22 mouse cellular contexts compared by ENCODE assay signal in genomic region chr14:118890101-118890500, GRCm38 (mm10). TPM values are rescaled to one million over a fixed set of nuclear protein-coding genes. Genes with fewer than 3 reads are reported as not detected.
DNase-seq lines count a peak whose midpoint lies in the region.
"Had no signal": no experiment of that assay in that cellular context is flagged by ENCODE, and none has a peak within 500 bp of the region (broad histone marks: within the 10 kb centered on the region; RNA-seq: fewer than 3 reads in every experiment).

No protein-coding gene starts in this region.

- 91% methylated on average over 4 of the region's 4 CpGs for whole genome bisulfite sequencing in hindbrain, embryonic 10.5 days

- no peak overlapping the region for H3K4me3 ChIP-seq in hindbrain, embryonic 10.5 days
- H3K4me3 ChIP-seq: heart, embryonic 15.5 days; hindbrain, embryonic 12.5 days; limb, embryonic 12.5 days; myocyte; neural tube, embryonic 15.5 days had no signal

- H3K4me1 ChIP-seq in hindbrain, embryonic 10.5 days (replicated peaks): no peaks in the 10 kb centered on the region
- H3K4me1 ChIP-seq: heart, embryonic 15.5 days; hindbrain, embryonic 12.5 days; limb, embryonic 12.5 days; neural tube, embryonic 15.5 days had no signal

- DNase-seq in layer of hippocampus, adult 11-12 months (ENCODE audit: low spot score): peak; percentile 60
- no peak for DNase-seq in layer of hippocampus, adult 9-10 months (ENCODE audit: low spot score)
- DNase-seq in brain, embryonic 18.5 days (ENCODE audit: low read depth, low spot score): peak; percentile 18
- DNase-seq in layer of hippocampus, adult 9-11 months: peak; percentile 86
- DNase-seq in right cerebral cortex, postnatal 10 days (ENCODE audit: low spot score in 2 of 2): peak; percentile 57 to 80
- DNase-seq in hindbrain, embryonic 10.5 days (ENCODE audit: low spot score): no peak
- DNase-seq in adrenal gland, postnatal 25 days: no peak
- no peak for DNase-seq in cerebellum, postnatal 36 days
- DNase-seq: adrenal gland, adult 8-10 months; cerebellum, adult 2 months; heart, adult 18-20 months; kidney, adult 8-10 months; kidney, postnatal 36 days; midbrain, embryonic 14.5 days; retina, postnatal 1 day; thymus, postnatal 25 days had no signal

- H3K9me3 ChIP-seq in hindbrain, embryonic 10.5 days: no peaks in the 10 kb centered on the region
- H3K9me3 ChIP-seq: heart, embryonic 15.5 days; hindbrain, embryonic 12.5 days; limb, embryonic 12.5 days; neural tube, embryonic 15.5 days had no signal

- no peaks in the 10 kb centered on the region for H3K27me3 ChIP-seq in hindbrain, embryonic 10.5 days (ENCODE audit: insufficient read depth, poor library complexity, severe bottlenecking)
- H3K27me3 ChIP-seq: heart, embryonic 15.5 days; hindbrain, embryonic 12.5 days; limb, embryonic 12.5 days; neural tube, embryonic 15.5 days had no signal

- H3K27ac ChIP-seq in hindbrain, embryonic 10.5 days: no peak overlapping the region
- H3K27ac ChIP-seq: heart, embryonic 15.5 days; hindbrain, embryonic 12.5 days; limb, embryonic 12.5 days; liver, embryonic 14.5 days; neural tube, embryonic 15.5 days had no signal

- H3K36me3 ChIP-seq in hindbrain, embryonic 10.5 days: peaks cover 88% of the 10 kb centered on the region

RNA-seq across cellular contexts. Expression of gene Dzip1, which starts 35.2 kb away (rescaled TPM):
- polyA plus RNA-seq in hindbrain, embryonic 10.5 days (2016; fragmentation: Nextera tagmentation; extraction: Ambion mirVana): 16.4 and 19.7 TPM in 2 replicates
- total RNA-seq in adrenal gland, postnatal 25 days (2021): 16.0 and 22.7 TPM in 2 replicates

RNA-seq across cellular contexts. Expression of gene Dnajc3, which starts 47.7 kb away (rescaled TPM):
- polyA plus RNA-seq in hindbrain, embryonic 10.5 days (2016; fragmentation: Nextera tagmentation; extraction: Ambion mirVana): 25.4 and 33.1 TPM in 2 replicates
- 58.1 and 60.6 TPM in 2 replicates for total RNA-seq in adrenal gland, postnatal 25 days (2021)

Comparison
In these comparisons a context has a peak if more than half of its experiments do, and no peak if none do; other contexts are left out.
1. DNase-seq: peak in layer of hippocampus, adult 11-12 months (single experiment), brain, embryonic 18.5 days (single experiment), layer of hippocampus, adult 9-11 months (single experiment) and right cerebral cortex, postnatal 10 days (2 of 2); none in layer of hippocampus, adult 9-10 months (single experiment), hindbrain, embryonic 10.5 days (single experiment), adrenal gland, postnatal 25 days (single experiment) and cerebellum, postnatal 36 days (0 of 2).